Comparison of ENCODE assay signal across 8 mouse cellular contexts in genomic region chr13:12935103-12935502, GRCm38 (mm10).
DNase-seq lines count a peak whose midpoint lies in the region; ATAC-seq and TF ChIP-seq lines count a peak whose summit lies in the region.
"Not testable (repeated sequence)": the region's sequence is repeated elsewhere in the genome, so short reads cannot be mapped to it uniquely, and the experiment has no call there.

No protein-coding gene starts in this region.

- in situ Hi-C loops in ES-E14 (cut with MboI; ENCODE audit: low sequenced_read_pairs in 2 of 2, unreplicated experiment in 2 of 2), result not testable (repeated sequence)

- WGBS in lung, postnatal 0 days, result 1% methylated on average over 1 of the region's 1 CpGs

- DNase-seq in 416B (ENCODE audit: low read depth), result peak; percentile 45
- DNase-seq in ES-E14 (ENCODE audit: low read depth, low spot score), result peak; percentile 65
- peak; percentile 78 for DNase-seq in ZHBTc4 (ENCODE audit: low read depth, low spot score)
- DNase-seq in induced T-regulatory cell, adult 2 months (ENCODE audit: low read depth), result peak; percentile 29
- DNase-seq in layer of hippocampus, adult 2 months (ENCODE audit: low spot score in 2 of 2); lung, postnatal 0 days (ENCODE audit: low spot score): not testable (repeated sequence)

- TF ChIP-seq POLR2A in testis, adult 2 months (IDR thresholded peaks at IDR 0.05; ENCODE audit: control insufficient read depth, low read depth, low read length), result not testable (repeated sequence)

- 0 out of 2 replicates have a peak, but pooled peaks have one; percentile 40 for ATAC-seq in erythroid progenitor cell, adult 5-6 weeks (replicated peaks; ENCODE audit: low FRiP score, poor library complexity, severe bottlenecking)
- not testable (repeated sequence) for ATAC-seq in lung, postnatal 0 days

- H3K4me2 ChIP-seq in lung, postnatal 0 days (replicated peaks; ENCODE audit: low read depth, low read length), result not testable (repeated sequence)

- peaks cover 15% of the 10 kb centered on the region for H3K9me3 ChIP-seq in ES-E14 (ENCODE audit: control insufficient read depth, insufficient read depth, low read depth, low read length)
- H3K9me3 ChIP-seq in lung, postnatal 0 days (ENCODE audit: low read length), result peaks cover 16% of the 10 kb centered on the region

- TF ChIP-seq CTCF in layer of hippocampus, adult 2 months (conservative IDR thresholded peaks at IDR 0.05), result peak; percentile 39
- peak; percentile 24 for TF ChIP-seq CTCF in lung, postnatal 0 days (IDR thresholded peaks at IDR 0.05)
- TF ChIP-seq CTCF in testis, adult 2 months (IDR thresholded peaks at IDR 0.05; ENCODE audit: control insufficient read depth, insufficient read depth, insufficient replicate concordance, low read depth, low read length), result peak; percentile 42; the same call in 1 of the 2 replicates

- not testable (repeated sequence) for H3K9ac ChIP-seq in ES-E14 (ENCODE audit: insufficient read depth, low read depth, low read length, poor library complexity, severe bottlenecking); lung, postnatal 0 days (replicated peaks; ENCODE audit: low read depth)

- H3K27ac ChIP-seq in ES-E14 (ENCODE audit: insufficient read depth, low read depth, low read length, poor library complexity, severe bottlenecking); layer of hippocampus, adult 2 months; lung, postnatal 0 days (ENCODE audit: low read length); testis, adult 2 months (ENCODE audit: control insufficient read depth, insufficient read depth, low read depth, low read length): not testable (repeated sequence)

- H3K36me3 ChIP-seq in ES-E14 (ENCODE audit: control insufficient read depth, insufficient read depth, low read length, poor library complexity, severe bottlenecking); lung, postnatal 0 days (ENCODE audit: insufficient read depth, low read length); testis, adult 2 months (ENCODE audit: control insufficient read depth, insufficient read depth, low read length): not testable (repeated sequence)

- not testable (repeated sequence) for H3K4me1 ChIP-seq in ES-E14 (ENCODE audit: control insufficient read depth in 2 of 2, insufficient read depth in 2 of 2, low read length in 2 of 2, poor library complexity in 1 of 2); lung, postnatal 0 days (ENCODE audit: insufficient read depth, low read depth, low read length); testis, adult 2 months (ENCODE audit: control insufficient read depth, insufficient read depth, low read length)

- not testable (repeated sequence) for H3K4me3 ChIP-seq in ES-E14 (ENCODE audit: insufficient read depth in 1 of 2, low read depth in 1 of 2, low read length in 2 of 2, poor library complexity in 1 of 2, severe bottlenecking in 1 of 2); layer of hippocampus, adult 2 months; lung, postnatal 0 days (ENCODE audit: low read depth, low read length); testis, adult 2 months (ENCODE audit: control insufficient read depth, low read depth, low read length)

- TF ChIP-seq EP300 in lung, postnatal 0 days (IDR thresholded peaks at IDR 0.05), result not testable (repeated sequence)

- not testable (repeated sequence) for H3K27me3 ChIP-seq in lung, postnatal 0 days (replicated peaks; ENCODE audit: insufficient read depth, low read length); testis, adult 2 months (ENCODE audit: control insufficient read depth, insufficient read depth, low read length)

TF ChIP-seq in ES-E14, 5 proteins besides CTCF, POLR2A, EP300 and RAD21:
- TF ChIP-seq ZC3H11A (IDR thresholded peaks at IDR 0.05; ENCODE audit: borderline replicate concordance, low read depth, low read length), result peak; percentile 55; the same call in 1 of the 2 replicates
